Mouse (Mus musculus) lung, postnatal 36 days (tissue): Measurements from ENCODE around the gene Itpr3.

Experiments used
- DNase-seq: peaks from one replicate; pipeline ENCODE4 v3.0.0; 2022; ENCODE audit warnings: mixed read lengths

Itpr3 gene

DNA sequence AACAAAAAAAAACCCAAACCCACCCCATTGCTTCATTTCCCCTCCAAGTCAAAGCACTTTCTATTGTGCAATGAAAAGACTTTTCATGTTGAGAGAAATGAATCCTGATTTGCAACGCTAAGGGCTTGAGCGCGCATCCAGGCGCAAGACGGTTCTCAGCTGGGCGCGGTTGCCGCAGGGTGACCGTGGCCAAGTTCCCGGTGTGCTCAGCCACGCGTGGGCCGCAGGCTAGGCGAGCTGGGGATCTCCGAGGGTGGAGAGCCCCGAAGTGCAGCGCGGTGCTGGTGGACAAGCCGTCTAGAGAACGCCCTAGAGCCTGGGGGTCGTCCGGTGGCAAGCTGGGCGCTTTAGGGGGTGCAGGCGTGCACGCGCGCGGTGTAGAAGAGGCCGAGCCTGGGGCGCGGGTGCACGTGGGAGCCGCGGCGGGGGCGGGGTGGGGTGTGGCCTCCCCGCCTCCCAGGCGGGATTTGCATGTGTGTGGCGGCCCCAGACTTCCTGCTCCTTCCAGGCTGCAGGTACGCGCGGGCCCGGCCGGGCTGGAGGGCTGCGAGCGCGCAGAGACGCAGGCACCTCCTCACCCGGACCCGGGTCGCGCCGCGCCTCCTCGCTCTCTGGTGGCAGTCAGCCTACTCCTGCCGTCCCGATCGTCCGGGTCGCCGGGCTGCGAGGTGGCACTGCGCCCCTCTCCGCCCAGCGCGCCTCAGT lies at the start of gene Itpr3:
Gene Itpr3, plus strand, starts transcription at position 493 of the 705 bp plus-strand sequence.
- peak; percentile 89 for DNase-seq

DNA sequence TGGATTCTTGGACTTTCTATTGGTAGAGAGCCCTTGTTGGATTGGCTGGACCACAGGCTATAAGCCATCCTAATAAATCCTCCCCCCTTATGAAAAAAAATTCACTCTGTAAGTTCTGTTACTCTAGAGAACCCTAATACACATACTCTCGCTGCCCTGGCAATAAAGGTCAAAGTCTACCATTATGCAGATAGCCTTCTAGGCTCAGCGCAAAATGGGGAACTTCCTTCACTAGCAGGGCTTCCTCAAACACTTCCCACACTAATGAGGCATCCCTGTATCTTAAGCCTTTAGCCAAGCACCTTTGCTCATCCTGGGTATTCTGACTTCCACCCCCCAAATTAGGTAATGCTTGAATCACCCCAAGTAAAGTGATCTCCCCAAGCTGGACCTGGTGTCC lies 48.8 kb upstream of the Itpr3 start:
- DNase-seq = no peak

GRCm38 (mm10) chr17:27011167-27011566 lies 45.9 kb upstream of the Itpr3 start:
- DNase-seq = no peak

DNA sequence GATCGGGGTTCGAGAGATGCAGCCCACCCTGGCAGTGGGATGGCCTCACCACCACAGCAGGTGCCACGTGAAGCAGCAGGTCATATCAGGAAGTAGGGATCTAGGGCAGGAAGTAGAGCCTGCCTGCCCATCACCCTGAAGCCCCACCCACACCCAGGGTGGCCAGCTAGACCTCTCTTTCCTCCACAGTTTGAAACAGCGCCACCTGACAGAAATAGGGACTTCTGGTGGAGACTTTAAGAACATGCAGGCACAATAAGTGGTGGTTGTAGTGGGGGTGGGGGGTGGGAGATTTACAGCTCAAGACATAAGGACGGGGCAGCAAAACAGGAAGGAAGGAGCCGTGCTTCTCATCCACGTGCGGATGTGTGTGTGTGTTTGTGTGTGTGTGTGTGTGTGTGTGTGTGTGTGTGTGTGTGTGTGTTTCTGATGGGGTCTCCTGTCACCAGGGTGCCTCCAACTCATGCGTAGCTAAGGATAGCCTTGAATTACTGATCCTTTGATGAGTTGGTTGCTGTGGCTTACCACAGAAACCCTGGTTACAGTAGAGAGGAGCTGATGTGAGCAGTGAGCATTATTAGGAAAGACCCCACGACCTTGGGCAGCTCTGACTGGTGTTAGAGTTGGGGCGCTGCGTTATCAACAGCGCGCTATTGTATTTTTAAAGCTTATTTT lies 45.0 kb upstream of the Itpr3 start:
- peak; percentile 60 for DNase-seq

DNA sequence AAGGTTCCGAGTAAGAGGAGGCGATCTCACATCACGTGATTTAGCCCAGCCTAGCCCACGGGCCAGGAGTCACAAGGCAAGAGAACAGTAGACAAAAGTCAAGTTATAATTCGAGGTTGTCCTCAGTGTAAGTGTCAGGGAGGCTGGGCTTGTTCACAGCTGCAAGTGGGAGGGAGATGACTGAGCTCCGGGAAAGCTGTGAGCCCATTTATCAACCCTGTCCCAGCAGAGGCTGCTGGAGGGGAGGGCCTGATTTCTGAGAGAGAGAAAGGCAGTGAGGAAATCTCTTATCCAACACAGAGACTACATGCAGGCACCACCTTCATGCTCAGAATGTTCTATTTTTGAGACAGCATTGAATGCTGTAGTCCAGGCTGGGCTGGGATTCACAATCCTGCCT lies 44.2 kb upstream of the Itpr3 start:
- no peak for DNase-seq

- DNase-seq = peak; percentile 92
Measured at GRCm38 (mm10) chr17:27017564-27018499, 39.3 kb upstream of the Itpr3 start.

DNA sequence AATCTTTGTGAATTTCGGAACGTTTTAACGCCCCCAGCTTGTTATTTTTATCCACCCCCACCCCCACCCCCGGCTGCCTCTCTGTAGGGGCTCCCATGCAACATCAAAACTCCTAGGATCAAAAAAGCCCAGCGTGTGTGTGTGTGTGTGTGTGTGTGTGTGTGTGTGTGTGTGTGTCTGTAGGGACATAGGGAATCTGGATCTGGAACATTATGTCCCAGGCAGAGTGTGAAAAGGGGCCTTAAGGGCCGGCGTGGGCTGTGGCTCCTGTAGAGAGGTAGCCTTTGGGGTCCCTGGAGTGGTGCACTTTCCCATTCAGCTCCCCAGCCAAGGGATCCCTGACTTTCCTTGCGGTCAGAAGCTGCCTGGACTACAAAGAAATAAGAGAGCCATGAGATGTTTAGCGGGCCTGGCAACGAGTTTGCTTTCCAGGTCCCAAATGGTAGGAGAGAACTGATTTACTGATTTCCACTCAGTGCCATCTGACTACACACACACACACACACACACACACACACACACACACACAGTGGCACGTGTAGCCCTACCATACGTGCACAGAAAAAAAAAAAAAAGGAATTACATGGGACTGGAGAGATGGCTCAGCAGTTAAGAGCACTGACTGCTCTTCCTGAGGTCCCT lies 38.4 kb upstream of the Itpr3 start:
- DNase-seq = no peak

DNA sequence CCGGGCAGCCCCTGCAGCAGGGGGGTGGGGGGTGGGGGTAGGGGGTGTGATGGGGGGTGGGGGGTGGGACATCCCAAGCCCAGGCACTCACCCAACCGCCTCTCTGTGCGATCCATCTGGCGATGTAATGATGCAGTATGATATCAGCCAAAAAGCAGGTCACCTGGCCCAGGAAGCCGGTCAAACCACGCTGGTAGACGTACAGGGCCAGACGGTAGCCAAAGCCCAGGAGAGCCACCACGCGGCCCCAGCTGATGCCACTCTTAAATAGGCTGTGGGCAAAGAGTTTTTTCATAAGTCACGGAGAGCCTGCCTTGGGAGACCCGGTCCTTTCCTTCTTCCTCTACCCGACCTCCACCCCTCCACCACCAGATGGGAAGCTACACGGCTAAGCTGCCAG lies 36.0 kb upstream of the Itpr3 start:
- no peak for DNase-seq

DNA sequence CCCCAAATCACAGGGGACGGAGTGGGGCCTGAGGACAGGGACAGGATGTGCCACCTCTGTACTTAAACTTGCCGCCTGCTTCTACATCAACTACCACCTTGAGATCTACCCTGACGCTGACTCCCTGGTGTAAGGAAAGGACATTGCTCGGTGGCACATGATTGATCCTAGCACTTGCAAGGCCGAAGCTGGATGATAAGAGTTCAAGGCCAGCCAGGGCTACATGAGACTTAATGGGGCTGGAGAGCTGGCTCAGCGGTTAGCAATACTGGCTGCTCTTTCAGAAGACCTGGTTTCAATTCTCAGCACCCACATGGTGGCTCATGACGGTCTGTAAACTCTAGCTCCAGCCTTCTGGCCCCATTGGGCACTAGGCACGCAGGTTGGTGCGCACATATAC lies 35.4 kb upstream of the Itpr3 start:
- no peak for DNase-seq

DNA sequence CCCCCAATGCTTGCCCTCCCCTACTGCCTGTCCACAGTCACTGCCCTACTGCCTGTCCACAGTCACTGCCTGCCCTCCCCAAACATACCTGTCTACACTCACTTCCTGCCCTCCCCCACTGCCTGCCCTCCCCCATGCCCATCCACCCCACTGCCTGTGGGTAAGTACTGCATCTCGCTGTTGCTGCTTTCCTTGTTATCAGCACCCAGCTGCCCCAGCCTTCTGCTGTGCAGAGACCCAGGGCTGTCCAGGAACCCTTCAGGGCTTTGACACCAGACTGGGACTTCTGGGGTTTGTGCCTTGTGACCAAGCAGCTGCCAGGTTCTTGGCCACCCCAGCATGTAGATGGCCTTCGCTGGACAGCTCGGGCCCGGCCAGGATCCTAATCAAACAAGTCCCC lies 33.8 kb upstream of the Itpr3 start:
- no peak for DNase-seq

DNA sequence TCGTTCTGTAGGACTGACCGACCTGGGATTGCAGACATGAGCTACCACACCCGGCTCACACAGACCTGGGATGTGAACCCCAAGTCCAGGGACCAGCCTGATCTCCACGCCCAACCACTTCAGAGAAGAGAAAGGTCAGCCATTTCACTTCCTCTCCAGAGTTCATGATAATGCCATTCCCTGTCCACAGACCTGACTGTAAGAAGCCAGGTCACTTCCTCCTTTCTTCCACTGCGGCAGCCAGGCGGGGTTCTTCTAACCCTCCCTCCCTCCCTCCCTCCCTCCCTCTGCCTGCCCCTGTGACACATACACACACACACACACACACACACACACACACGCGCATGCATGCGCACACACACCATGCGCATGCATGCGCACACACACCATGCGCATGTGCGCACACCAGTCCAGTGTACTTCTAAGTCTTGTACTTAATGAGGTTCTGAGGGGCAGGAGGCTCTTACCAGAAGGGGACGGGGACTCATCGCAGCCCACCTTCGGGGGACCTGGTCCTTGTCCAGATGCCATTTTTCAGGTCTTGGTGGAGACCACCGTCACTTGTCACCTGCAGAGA lies 31.7 kb upstream of the Itpr3 start:
- DNase-seq = peak; percentile 45

DNA sequence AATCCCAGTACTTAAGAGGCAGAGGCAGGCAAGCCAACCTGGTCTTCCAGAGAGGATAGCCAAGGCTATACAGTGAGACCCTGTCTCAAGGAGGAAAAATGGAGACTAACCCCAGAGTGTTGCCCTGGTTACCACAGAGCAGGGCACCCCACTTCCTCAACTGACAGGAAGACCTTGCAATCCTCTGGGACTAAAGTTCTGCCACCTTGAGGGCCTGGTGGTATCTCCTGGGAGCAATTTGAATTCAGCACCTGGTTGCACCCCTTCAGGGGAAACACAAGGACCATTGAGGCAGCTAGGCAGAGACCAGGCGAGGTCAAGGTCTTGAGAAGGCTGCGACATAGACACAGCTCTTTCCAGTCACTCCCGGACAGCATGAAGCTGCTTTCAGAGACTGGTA lies 31.2 kb upstream of the Itpr3 start:
- no peak for DNase-seq

DNA sequence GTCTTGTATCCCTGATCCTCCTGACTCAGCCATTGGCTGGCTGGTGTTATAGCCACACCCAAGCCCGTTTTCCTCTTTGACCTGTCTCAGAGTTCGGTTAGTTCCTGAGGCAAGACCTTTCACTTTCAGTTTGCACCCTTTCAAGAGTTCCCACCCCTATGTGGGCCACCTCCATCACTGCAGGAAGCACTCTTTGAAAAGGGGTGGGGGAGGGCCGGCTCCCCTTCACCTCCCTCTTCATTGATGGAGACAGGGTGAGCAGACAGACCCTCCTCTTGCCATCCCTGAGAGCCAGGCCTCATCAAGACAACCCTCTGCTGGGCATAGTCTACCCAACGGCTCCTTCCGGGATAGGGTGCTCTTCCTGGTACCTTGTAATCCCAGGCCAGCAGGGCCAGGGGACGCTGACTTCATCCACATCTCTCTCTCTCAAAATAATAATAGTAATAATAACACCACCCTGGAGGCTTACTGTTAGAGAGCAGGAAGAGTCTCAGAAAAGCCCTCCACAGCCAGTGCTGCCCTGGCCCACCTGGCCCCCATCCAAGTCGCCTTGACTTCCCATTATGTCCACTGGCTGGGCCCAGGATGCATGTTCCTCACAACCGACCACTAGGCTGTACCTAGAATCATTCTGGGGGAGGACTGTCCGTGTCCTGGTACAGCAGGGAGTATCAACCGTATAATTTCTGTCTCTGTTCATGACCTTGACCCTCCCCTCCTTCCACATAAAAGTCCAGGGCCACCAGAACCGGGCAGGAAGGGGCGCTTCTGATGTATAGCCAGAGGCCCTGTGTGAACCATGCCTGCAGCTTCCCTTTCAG lies 29.4 kb upstream of the Itpr3 start:
- peak; percentile 75 for DNase-seq

- DNase-seq = peak; percentile 94
Measured at GRCm38 (mm10) chr17:27028284-27028795, 28.8 kb upstream of the Itpr3 start.

GRCm38 (mm10) chr17:27028909-27029308 lies 28.2 kb upstream of the Itpr3 start, which contains the start of gene Bak1:
Bak1 (minus strand) TSS chr17:27029009.
- no peak for DNase-seq

DNA sequence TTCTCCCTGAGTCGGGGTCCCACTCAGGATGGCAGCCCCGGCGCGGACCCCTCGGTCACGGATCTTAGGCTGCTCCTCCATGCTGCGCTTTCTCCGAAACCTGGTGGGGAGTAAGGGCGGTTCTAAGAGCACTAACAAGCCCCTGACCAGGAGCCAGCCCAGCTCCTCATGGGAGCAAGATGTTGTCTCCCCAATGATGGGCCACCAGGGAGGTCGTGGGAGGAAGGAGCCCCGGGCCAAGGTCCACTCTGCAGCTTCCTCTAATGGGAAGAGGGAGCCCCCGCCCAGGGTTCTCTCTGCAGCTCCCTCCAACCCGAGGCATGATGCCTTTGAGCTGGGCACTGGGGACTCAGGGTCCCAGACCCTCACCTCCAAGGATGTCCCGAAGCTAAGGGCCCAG lies 27.7 kb upstream of the Itpr3 start:
- no peak for DNase-seq

DNA sequence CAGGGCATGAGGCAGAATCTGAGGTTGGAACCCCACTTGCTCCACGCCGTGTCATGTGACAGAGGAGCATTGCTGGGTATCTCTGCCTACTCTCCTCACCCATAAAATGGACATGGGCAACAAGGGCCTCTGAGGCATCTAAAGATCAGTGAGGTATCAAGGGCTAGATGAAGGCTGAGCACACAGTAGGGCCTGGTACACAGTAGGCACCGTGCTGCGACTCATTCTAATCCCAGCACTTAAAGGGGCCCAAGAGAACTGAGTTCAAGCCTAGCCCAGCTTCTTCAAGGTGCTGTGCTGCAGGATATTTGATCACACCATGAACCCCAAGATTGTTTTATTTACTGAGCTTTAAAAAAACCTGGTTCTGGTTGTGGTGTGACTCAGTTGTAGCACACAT lies 26.2 kb upstream of the Itpr3 start:
- DNase-seq = no peak

DNA sequence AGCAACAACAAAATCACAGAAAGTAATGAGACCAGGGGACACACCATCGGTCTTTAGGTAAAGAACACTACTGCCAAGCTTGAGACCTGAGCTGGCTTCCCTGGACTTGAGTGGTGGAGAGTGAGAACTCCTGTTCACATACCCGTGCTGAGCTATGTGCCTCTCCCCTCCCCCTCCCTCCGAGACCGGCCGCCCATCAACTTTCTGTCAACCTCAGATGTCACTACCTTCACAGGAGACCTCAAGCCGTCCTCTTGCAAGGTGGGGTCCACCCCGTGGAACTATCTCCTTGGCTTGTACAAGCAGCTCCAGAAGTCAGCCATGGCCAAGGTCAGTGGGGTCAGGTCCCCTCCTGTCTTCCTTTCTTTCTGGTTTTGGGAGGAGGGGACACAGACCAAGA lies 24.8 kb upstream of the Itpr3 start:
- no peak for DNase-seq

GRCm38 (mm10) chr17:27032869-27033268 lies 24.2 kb upstream of the Itpr3 start:
- DNase-seq = peak; percentile 91

- DNase-seq = peak; percentile 56
Measured at GRCm38 (mm10) chr17:27036465-27036864, 20.6 kb upstream of the Itpr3 start.

DNA sequence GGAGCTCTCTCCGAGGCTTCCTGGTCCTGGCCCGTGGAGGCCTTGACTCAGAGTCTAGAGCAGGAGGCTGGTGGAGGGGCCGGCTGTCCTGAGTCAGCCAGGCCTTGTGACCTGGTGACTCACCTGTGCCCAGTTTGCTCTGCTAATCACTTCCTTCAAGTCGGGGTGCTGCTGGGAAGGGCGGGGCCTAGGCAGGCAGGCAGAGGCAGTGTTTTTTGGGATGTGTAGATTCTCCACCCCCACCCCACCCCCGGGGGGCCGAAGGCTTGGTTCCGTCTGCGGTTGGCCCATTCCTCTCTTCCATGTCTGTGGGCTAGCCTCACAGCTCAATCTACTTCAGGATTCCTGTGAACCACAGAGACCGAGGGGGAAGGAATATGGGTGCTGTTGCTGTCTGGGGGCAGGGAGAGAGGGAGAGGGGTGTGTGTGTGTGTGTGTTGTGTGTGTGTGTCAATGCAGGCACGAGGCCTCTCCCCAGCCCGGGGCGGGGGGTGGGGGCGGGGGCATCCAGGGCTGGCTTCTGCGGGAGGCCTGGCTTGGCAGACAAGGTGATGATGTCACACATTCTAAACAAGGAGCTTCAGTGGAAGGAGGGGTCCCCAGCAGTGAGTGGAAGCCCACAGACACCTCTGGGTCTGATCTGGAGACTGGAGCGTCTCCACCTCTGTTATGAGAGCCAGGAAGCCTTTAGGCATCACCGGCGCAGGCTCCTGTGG lies 18.6 kb upstream of the Itpr3 start:
- DNase-seq = peak; percentile 74
